Mouse (Mus musculus) midbrain, embryonic 12.5 days (tissue): Measurements from ENCODE around the gene Emilin1. TPM values are rescaled to one million over a fixed set of nuclear protein-coding genes. Genes with fewer than 3 reads are reported as not detected.

Source experiments
- ATAC-seq: fragments of 200-750 bp; cut with Nextera tagmentation; 2 replicates; pipeline ENCODE4 v1.8.0; 2017; ENCODE audit warnings: low read depth, moderate TSS enrichment, moderate library complexity; ENCODE audit not compliant: low FRiP score
- H3K27ac ChIP-seq: fragments of 300-500 bp; sonication (generic); replicated peaks from 2 replicates; pipeline ENCODE4 v1.5.1; 2016; ENCODE audit warnings: mild to moderate bottlenecking
- H3K27me3 ChIP-seq: fragments of 300-500 bp; sonication (generic); 2 replicates; pipeline ENCODE4 v1.6.1; 2016; ENCODE audit warnings: mild to moderate bottlenecking
- H3K36me3 ChIP-seq: fragments of 300-500 bp; sonication (generic); 2 replicates; pipeline ENCODE4 v1.6.1; 2016
- H3K4me1 ChIP-seq: fragments of 300-500 bp; sonication (generic); 2 replicates; pipeline ENCODE4 v1.6.1; 2016
- H3K4me2 ChIP-seq: fragments of 300-500 bp; sonication (generic); replicated peaks from 2 replicates; pipeline ENCODE4 v1.6.1; 2016; ENCODE audit warnings: mild to moderate bottlenecking, moderate library complexity
- H3K4me3 ChIP-seq: fragments of 300-500 bp; sonication (generic); 2 replicates; pipeline ENCODE4 v1.5.1; 2016; ENCODE audit warnings: mild to moderate bottlenecking
- H3K9ac ChIP-seq: fragments of 300-500 bp; sonication (generic); replicated peaks from 2 replicates; pipeline ENCODE4 v1.6.1; 2016; ENCODE audit warnings: mild to moderate bottlenecking, moderate library complexity
- H3K9me3 ChIP-seq: fragments of 300-500 bp; sonication (generic); 2 replicates; pipeline ENCODE4 v1.6.1; 2016; ENCODE audit warnings: mild to moderate bottlenecking
- WGBS: fragments of 180-500 bp; shearing (Covaris S2); methylation state at CpG from one replicate; pipeline ENCODE4 v1.1.7; 2016; 5-methylcytosine and 5-hydroxymethylcytosine counted together
- polyA plus RNA-seq: library from polyadenylated mRNA; unstranded; fragments of >200 nt; fragmentation: Nextera tagmentation; extraction: Ambion mirVana; gene quantifications from 2 replicates; pipeline ENCODE4 v1.2.1, GENCODE M21; 2016

The Emilin1 gene
- polyA plus RNA-seq, 1 experiment from 2014 or later: 79.9 TPM

DNA sequence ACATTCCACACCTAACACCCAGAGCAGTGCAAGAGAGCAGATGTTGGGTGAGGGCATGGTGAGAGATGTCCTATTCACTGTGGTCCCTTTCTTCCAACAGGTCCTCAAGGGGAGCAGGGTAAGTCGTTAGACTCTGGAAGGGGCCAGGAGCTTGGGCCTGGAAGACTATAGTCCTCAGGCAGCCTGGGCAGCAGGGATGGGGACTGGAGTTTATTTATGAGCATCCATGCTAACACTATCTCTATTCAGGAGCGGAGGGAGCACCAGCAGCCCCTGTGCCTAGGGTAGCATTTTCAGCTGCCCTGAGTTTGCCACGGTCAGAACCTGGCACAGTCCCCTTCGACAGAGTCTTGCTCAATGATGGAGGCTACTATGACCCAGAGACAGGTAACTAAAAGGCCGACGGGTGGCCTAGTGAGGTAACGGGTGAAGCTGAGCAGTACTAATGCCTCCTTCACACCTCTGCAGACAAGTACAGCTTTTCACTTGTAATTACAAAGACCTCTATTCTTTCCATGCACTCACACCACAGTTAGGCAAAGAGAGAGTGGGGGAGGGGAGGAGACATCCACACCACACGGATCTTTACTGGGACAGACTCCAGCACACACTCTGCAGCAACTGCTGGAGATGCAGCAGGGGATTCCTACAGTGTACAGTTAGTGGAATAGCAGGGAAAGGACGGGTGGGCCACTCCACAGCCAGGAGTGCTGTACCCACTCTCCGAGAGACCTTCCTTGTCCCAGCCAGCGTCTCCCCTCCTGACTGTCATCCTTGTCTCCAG is 6.8 kb downstream of the Emilin1 start:
- Histone ChIP-seq H3K27ac (no peak overlapping the region), H3K9me3 (no peaks in the 10 kb centered on the region), H3K36me3 (0 out of 2 replicates have a peak, but pooled peaks cover 2% of the 10 kb centered on the region), H3K9ac (no peak overlapping the region), H3K4me2 (no peak overlapping the region), H3K4me1 (peaks cover 31% of the 10 kb centered on the region), H3K27me3 (peaks cover 35% of the 10 kb centered on the region), H3K4me3 (no peak overlapping the region)
- 72% methylated on average over 11 of the region's 11 CpGs for WGBS
- ATAC-seq: no peak

DNA sequence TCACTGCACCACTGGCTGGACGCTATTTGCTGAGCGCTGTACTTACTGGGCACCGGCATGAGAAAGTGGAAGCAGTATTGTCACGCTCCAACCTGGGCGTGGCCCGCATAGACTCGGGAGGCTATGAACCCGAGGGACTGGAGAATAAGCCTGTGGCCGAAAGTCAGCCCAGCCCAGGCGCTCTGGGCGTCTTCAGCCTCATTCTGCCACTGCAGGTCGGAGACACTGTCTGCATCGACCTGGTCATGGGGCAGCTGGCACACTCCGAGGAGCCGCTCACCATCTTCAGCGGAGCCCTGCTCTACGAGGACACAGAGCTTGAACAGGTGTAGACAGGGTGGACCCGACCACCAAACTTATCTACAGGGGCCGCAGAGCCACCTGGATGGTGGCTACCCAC is 7.4 kb downstream of the Emilin1 start:
- 68% methylated on average over 19 of the region's 19 CpGs for WGBS
- Histone ChIP-seq H3K9ac (no peak overlapping the region), H3K36me3 (0 out of 2 replicates have a peak, but pooled peaks cover 2% of the 10 kb centered on the region), H3K27ac (no peak overlapping the region), H3K4me3 (no peak overlapping the region), H3K9me3 (no peaks in the 10 kb centered on the region), H3K27me3 (peaks cover 35% of the 10 kb centered on the region), H3K4me2 (peak overlapping the region; percentile 70; the same call in 1 of the 2 replicates), H3K4me1 (peaks cover 27% of the 10 kb centered on the region)
- peak; percentile 5; the same call in 1 of the 2 replicates for ATAC-seq

DNA sequence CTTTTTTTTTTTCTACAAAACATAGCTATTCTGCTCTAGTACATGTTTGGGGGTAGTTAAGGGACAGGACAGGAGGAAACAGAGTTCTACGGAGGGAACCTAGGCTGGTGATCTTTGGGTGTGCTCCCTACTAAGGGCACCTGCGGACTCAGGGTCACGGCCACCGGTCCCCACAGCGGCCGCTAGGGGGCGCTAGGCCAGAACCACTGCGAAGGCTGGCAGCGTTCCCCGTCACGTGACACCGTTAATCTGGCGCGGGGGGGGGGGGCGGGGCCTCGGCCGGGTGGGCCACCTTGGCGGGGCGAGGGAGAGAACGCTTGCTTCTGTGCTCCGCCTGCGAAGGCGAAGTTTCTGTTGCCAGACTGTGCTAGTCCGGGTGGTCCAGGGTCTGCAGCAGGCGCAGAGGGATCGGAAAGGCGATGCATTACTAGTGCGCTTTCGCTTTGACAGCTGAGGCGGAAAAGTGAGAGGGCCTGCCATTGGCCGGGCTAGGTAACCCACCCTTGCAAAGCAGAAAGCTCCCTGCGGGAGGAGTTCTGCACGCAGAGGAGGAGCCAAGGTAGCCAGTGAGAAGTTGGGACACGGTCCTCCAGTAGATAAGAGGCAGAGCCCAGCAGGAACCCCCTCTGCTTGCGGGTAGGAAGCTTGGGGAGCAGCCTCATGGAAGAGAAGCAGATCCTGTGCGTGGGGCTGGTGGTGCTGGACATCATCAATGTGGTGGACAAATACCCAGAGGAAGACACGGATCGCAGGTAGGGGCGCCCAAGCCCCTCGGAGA is 8.2 kb downstream of the Emilin1 start, which contains the start of gene Khk:
Gene Khk, plus strand, starts transcription at position 176 of the 778 bp plus-strand sequence.
- WGBS: under 1% methylated on average over 39 of the region's 40 CpGs
- Histone ChIP-seq H3K36me3 (0 out of 2 replicates have a peak, but pooled peaks cover 2% of the 10 kb centered on the region), H3K4me2 (peak within 1 kb of the TSS; percentile 70), H3K27me3 (peaks cover 35% of the 10 kb centered on the region), H3K9me3 (no peaks in the 10 kb centered on the region), H3K4me3 (peak within 1 kb of the TSS; percentile 46), H3K4me1 (peaks cover 21% of the 10 kb centered on the region), H3K27ac (peak within 1 kb of the TSS; percentile 58), H3K9ac (peak within 1 kb of the TSS; percentile 61)
- ATAC-seq: peak; percentile 81

DNA sequence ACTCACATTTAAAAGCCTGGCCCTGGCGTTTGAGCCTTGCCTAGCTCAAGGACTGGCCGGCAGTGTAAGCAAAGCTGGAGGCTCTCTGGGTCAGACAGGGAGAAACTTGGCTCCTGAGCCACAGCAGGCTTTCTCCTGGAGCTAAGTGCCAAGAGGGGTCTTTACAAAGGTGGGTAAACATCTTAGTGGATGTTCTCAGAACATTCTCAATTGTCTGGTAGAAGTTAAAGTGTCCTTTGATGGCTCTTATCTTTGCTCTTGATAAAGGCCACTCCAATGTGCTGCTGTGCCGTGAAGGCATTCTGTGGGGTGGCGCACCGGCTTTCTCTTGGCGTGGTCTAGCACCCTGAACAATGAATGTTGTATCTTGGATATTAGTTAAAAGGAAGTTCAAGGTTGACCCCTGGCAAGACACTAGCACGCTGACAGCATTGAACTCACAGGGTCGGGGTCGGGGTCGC is 9.4 kb downstream of the Emilin1 start:
- Histone ChIP-seq H3K4me3 (no peak overlapping the region), H3K9ac (no peak overlapping the region), H3K27me3 (peaks cover 35% of the 10 kb centered on the region), H3K9me3 (no peaks in the 10 kb centered on the region), H3K27ac (no peak overlapping the region), H3K36me3 (0 out of 2 replicates have a peak, but pooled peaks cover 2% of the 10 kb centered on the region), H3K4me2 (peak overlapping the region; percentile 70), H3K4me1 (peaks cover 21% of the 10 kb centered on the region)
- 71% methylated on average over 10 of the region's 10 CpGs for WGBS
- no peak for ATAC-seq

DNA sequence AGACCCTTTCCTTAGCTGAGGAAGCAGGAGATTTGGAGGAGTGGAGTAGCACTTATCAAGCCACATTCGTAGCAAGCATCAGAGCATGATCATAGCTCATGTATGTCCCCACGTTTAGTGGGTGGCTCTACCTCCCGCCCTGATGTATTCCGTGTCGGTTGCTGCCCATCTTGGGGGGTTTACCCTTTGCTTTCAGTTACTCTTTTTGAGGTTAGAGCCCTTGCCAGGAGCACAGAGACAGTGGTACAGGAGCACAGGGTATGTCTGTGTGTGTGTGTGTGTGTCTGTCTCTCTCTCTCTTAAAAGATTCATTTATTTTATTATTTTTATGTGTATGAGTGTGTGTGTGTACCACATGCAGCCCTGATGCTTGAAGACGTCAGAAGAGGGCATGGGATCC is 9.9 kb downstream of the Emilin1 start:
- Histone ChIP-seq H3K27me3 (peaks cover 35% of the 10 kb centered on the region), H3K9ac (no peak overlapping the region), H3K4me3 (no peak overlapping the region), H3K4me1 (peaks cover 21% of the 10 kb centered on the region), H3K36me3 (0 out of 2 replicates have a peak, but pooled peaks cover 2% of the 10 kb centered on the region), H3K9me3 (no peaks in the 10 kb centered on the region), H3K4me2 (no peak overlapping the region), H3K27ac (no peak overlapping the region)
- ATAC-seq: no peak
- WGBS: 88% methylated on average over 6 of the region's 6 CpGs

DNA sequence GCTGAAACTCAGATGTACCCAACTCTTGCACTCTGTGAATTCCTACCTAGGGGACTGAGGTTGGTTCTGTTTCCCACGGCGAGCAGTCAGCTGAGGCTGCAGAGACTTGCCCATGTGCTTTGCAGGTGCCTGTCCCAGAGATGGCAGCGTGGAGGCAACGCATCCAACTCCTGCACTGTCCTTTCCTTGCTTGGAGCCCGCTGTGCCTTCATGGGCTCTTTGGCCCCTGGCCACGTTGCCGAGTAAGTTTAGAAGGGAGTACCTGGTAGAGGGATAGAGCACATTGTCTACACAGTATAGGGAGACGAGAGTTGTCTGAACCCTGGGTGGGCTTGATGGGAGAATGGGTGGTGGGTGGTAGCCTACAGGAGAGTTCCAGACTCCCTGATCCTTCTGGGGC is 11.4 kb downstream of the Emilin1 start:
- 75% methylated on average over 8 of the region's 8 CpGs for WGBS
- Histone ChIP-seq H3K4me2 (no peak overlapping the region), H3K4me3 (no peak overlapping the region), H3K36me3 (no peaks in the 10 kb centered on the region), H3K9me3 (no peaks in the 10 kb centered on the region), H3K27ac (no peak overlapping the region), H3K27me3 (peaks cover 35% of the 10 kb centered on the region), H3K4me1 (peaks cover 21% of the 10 kb centered on the region), H3K9ac (no peak overlapping the region)
- no peak for ATAC-seq

DNA sequence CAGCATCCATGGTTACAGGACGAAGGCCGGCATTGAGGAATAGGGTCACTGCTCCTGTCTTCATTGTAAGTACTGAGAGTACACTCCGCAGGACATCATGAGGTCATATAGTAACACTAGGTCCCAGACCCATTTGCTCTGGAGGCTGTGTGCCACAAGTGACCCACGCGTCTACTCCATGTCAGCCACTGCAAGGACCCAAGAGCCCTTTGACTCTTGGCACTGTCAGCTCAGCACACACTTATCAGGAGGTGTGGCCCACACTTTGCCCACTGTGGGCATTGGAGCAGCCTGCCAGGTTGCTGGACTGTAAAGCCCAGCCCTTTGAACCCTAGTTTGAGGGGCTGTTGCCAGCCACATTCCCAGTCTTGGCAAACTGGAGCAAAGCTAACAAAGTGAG is 12.0 kb downstream of the Emilin1 start:
- no peaks in the 10 kb centered on the region for H3K36me3 ChIP-seq
- H3K4me3 ChIP-seq: no peak overlapping the region
- no peak overlapping the region for H3K9ac ChIP-seq
- H3K27ac ChIP-seq: no peak overlapping the region
- WGBS: 91% methylated on average over 5 of the region's 5 CpGs
- H3K4me2 ChIP-seq: no peak overlapping the region
- peaks cover 34% of the 10 kb centered on the region for H3K27me3 ChIP-seq
- H3K4me1 ChIP-seq: peaks cover 20% of the 10 kb centered on the region
- H3K9me3 ChIP-seq: no peaks in the 10 kb centered on the region
- ATAC-seq: no peak

DNA sequence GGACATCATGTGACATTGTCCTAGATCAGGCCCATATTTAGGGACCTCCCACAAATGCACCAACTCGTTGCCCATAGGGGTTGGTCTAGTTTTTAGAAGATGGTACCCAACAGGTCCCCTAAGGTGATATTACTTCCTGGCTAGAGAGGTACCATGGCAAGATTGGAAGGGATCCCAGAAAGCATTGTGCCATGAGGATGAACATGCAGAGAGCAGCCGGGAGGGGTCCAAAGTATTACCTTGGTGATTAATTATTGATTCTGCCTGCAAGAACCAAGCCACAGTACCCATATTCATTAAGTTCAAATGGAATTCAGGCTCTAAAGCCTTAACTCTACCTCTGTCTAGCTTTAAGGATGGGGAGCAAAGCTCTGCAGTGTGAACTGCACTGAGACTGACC is 12.9 kb downstream of the Emilin1 start:
- Histone ChIP-seq H3K4me3 (no peak overlapping the region), H3K9ac (no peak overlapping the region), H3K27me3 (peaks cover 26% of the 10 kb centered on the region), H3K27ac (no peak overlapping the region), H3K9me3 (no peaks in the 10 kb centered on the region), H3K4me2 (no peak overlapping the region), H3K36me3 (no peaks in the 10 kb centered on the region), H3K4me1 (peaks cover 12% of the 10 kb centered on the region)
- 83% methylated on average over 2 of the region's 2 CpGs for WGBS
- no peak for ATAC-seq

DNA sequence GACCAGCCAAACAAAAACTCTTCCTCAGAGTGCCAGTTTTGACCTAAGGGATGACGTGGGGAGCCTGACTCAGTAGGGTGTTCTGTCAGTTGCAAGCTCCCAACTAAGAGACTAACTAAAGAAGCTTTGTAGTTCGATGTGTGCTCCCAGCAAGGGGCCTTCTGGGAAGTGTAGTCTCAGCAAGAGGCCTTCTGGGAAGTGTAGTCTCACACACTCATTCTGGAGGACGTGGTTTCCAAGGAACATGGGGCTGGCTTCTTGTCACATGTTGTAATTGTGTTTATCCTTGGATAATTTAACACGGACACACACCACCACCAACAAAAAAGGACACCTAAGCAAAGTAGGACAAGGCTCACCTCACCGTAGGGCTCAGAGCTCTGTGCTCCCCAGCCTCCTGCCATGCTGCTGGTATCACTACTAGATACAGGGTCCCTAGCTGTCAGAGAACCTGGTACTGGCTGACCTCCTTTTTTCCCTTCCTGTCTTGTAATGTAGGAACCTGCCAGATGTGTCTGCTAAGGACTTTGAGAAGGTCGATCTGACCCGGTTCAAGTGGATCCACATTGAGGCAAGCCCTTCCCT is 14.8 kb downstream of the Emilin1 start:
- H3K27ac ChIP-seq: no peak overlapping the region
- ATAC-seq: peak; percentile 60; the same call in 1 of the 2 replicates
- H3K4me3 ChIP-seq: no peak overlapping the region

DNA sequence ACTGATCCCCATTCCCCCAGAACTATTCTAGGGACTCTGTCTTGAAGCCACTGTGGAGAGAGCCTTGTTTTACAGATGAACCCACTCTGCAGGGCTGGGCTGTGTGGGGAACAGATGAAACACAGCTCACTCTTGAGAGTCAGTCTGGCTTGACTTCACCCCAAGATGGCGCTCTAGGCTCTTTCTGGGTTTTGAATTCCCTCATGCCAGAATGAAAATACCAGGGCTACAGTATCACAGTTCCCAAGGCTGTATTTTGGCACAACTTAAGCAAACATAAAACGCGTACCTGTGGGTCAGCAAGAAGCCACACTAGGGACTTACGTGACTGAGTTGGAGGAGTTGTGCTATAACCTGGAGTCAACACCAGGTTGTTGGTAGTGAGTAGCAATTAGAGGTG is 16.9 kb downstream of the Emilin1 start:
- Histone ChIP-seq H3K4me3 (no peak overlapping the region), H3K9me3 (no peaks in the 10 kb centered on the region), H3K4me2 (no peak overlapping the region), H3K36me3 (no peaks in the 10 kb centered on the region), H3K27ac (no peak overlapping the region), H3K9ac (no peak overlapping the region), H3K4me1 (no peaks in the 10 kb centered on the region), H3K27me3 (0 out of 2 replicates have a peak, but pooled peaks cover 5% of the 10 kb centered on the region)
- ATAC-seq: no peak
- 47% methylated on average over 4 of the region's 4 CpGs for WGBS

More for the DNA sequence above, 14.8 kb downstream of the Emilin1 start:
- no peaks in the 10 kb centered on the region for H3K4me1 ChIP-seq
- whole genome bisulfite sequencing: 43% methylated on average over 7 of the region's 7 CpGs
- H3K9ac ChIP-seq: no peak overlapping the region
- no peaks in the 10 kb centered on the region for H3K9me3 ChIP-seq
- H3K4me2 ChIP-seq: peak overlapping the region; percentile 39
- H3K27me3 ChIP-seq: peaks cover 17% of the 10 kb centered on the region
- H3K36me3 ChIP-seq: no peaks in the 10 kb centered on the region

DNA sequence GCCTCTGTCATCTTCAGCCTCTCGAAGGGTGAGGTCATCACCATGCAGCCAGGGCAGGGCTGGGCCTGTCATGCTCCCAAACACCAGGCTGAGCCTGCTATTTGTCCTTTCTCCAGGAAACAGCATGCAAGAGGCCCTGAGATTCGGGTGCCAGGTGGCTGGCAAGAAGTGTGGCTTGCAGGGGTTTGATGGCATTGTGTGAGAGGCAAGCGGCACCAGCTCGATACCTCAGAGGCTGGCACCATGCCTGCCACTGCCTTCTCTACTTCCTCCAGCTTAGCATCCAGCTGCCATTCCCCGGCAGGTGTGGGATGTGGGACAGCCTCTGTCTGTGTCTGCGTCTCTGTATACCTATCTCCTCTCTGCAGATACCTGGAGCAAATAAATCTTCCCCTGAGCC is 17.6 kb downstream of the Emilin1 start:
- no peak overlapping the region for H3K27ac ChIP-seq
- WGBS: 82% methylated on average over 6 of the region's 6 CpGs
- no peak overlapping the region for H3K9ac ChIP-seq
- no peak for ATAC-seq
- no peaks in the 10 kb centered on the region for H3K9me3 ChIP-seq
- H3K36me3 ChIP-seq: no peaks in the 10 kb centered on the region
- H3K27me3 ChIP-seq: 0 out of 2 replicates have a peak, but pooled peaks cover 5% of the 10 kb centered on the region
- no peaks in the 10 kb centered on the region for H3K4me1 ChIP-seq
- no peak overlapping the region for H3K4me3 ChIP-seq
- no peak overlapping the region for H3K4me2 ChIP-seq
